Mouse (Mus musculus): ENCODE data around the gene Phf11d.
A peak's percentile ranks its signal among the peaks of the same experiment; 100 is the strongest.
"Not testable (repeated sequence)": the region's sequence is repeated elsewhere in the genome, so short reads cannot be mapped to it uniquely, and the experiment has no call there.

Gene Phf11d

DNA sequence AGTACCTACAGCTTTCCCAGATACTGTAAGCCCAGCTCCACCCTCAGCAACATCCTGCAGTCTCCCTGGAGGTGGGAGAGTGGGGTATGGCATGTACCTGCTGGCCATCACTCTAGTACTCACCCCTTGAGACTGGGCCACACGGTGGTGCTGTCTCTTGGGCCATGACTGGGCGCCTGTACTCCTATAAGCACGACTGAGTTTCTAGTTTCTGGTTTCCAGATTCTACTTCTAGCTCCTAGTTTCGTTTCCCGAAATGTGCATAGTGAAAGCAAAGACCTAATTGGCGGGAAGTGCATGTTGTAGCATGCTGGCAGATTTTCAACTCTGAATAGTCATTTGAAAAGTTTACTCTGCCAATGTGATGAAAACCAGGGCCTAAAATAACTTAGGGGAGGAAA, at the start of gene Phf11d:
TSS of gene Phf11d (minus strand) at position 227 of the 401 bp plus-strand sequence.
- no peak for DNase-seq

DNA sequence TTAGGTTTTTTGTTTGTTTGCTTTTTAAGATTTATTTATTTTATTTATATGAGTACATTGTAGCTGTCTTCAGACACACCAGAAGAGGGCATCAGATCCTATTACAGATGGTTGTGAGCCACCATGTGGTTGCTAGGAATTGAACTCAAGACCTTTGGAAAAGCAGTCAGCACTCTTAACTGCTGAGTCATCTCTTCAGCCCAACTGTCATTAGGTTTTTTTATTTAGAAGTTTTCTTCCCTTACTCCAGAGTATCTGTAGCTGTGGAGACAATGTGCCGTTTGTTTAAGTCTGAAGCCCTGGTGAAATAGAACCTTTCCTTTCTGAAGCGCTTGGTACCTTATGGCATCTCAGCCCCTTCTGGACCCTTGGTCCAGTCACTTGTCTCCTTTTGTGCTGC, 49.7 kb upstream of the Phf11d start:
- not testable (repeated sequence) for DNase-seq

DNA sequence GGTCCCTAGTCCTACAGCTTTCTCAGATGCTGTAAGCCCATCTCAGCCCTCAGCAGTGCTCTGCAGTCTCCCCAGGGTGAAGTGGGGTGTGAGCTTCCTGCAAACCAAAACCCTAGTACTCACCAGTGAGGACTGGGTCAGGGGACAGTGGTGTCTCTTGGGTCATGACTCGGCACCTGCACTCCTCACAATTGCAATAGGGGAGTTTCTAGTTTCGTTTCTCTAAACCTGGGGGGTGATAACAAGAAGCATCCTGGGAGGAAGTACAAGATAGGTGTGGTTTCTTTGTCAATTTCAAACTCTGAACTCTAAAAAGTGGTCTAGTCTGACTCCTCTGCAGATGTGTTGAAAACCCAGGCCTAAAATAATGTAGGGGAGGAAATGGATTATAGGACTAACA, 31.7 kb upstream of the Phf11d start:
- DNase-seq = no peak

DNA sequence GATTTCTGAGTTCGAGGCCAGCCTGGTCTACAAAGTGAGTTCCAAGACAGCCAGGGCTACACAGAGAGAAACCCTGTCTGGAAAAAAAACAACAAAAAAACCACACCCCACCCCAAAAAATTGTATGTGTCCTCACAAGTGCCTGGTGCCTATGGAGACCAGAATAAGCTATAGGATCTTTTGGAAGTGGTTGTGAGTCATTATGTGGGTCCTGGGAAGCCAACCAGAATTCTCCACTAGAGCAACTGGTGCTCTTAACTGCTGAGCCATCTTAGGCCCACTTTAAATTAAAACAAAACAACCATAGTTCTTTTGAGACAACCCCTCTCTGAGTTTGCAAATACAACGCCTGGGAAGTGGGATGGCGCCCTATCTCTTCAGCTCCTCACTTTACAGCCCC, 30.0 kb upstream of the Phf11d start, which contains the start of gene Phf11c:
TSS of gene Phf11c (minus strand) at position 101 of the 400 bp plus-strand sequence.
- DNase-seq = no peak

DNA sequence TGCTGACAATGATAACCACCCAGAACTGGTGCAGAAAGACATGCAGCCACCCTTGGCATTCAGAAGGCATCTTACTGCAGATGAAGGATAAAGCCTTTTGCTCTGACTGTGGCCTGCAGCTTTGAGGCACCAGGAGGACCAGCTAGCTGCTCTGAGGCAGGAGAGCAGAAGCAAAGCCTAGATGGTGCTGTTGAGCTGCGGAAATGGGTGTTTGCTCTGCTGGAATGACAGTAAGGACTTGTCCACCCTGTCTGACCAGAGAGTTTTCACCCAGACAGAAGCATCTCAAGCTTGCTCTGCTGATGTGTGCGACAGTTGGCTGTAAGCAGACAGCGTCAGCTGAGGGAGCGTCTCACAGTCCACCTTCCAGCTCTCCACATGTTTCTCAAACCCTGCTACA, 24.9 kb upstream of the Phf11d start:
- peak; percentile 5 to 13 for DNase-seq

DNA sequence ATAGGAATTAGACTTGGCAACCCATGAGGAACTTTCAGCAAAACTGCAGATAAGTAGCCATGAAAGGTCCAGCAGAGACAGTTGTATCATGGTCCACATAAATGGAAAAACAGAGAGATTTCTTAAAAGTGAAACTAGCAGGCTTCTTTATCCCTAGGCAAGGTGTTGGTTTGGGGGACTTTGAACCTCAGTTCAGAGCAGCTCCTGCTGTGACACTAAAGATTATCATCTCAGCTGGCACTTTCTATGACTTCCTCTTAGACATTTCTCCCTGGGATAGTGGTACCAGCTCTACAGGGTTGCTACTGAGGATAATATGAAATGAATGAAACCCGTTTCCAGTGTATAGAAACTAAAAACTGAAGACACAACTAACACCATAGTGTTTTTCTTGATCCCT, 24.3 kb upstream of the Phf11d start:
- no peak for DNase-seq

DNA sequence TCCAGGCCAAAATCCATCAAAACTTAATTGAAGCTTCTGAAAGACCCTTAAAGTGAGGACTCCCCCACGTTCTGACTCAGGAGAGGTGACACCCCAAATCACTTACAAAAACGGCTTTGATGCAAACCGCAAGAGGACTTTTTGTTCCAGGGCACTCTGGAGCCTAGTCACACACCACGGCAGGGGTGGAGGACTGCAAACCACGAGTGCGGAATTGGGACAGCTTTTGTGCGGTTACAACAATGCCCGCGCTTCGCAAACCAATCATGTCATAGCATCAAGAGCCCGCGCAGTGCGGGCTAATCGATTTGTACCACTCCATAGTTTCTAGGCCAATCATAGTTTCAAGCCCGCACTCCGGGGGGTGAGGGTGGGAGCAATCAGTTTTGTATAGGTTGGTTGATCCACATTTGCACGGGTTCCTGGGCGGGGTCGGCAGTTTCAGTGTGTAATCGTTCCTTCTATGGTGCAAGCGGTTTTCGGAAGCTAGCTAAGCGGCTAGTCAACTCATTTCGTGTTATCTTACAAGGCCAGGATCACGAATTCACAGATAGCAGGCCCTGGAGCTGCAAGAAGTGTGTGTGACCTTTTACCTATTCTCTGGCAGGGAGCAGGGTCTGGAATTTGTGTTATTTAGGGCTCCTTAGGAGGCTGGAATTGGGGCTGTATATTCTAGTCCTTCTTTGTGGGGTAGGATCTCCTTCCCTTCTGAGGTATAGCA, 5.2 kb upstream of the Phf11d start:
- DNase-seq = no peak

DNA sequence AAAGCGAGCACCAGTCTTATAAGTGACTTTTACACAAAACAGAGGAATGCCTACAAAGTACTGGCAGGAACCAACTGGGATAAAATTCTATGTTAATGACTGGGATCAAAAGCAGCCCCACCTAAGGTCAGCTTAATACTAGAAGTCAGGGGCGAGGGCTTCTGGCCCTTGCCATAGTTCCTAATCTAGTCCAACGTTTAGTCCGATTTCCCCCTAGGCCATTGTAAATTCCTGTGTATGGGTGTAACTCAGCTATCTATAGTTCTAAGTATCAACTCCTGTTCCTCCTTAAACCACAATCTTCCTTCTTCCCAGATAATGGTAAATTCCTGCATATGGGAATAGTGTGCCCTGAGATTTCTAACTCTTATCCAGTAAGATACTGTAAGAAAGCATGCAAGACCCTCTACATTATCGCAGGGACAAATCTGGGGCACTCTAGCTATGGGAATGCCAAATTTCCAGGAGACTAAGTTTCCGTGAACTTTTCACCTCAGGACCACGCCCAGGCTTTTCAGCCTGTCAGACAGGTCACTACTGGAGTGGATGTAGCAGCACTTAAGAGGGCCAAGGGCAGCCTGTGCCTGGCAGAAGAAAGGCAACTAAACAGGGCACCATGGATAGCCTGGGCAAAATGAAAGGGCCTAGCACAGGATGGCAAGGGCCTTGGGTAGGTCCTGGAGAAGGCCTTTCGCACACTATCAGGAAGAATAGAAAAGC, 1.3 kb upstream of the Phf11d start:
- DNase-seq = no peak

DNA sequence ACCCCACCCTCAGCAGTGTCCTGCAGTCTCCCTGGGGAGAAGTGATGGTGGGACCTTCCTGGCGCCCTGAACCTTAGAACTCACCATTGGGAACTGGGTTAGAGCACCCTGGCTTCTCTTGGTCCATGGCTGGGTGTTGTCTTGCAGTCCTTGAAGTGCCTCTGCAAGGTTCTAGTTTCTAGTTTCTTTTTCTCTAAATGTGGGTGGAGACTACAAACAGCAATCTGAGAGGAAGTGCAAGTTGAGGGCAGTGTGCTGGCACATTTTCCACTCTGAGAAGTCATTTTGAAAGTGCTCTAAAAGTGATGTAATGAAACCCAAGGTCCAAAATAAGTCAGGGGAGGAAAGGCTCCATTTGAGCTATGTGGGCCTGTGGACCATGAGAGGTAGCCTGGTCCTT, 24.1 kb downstream of the Phf11d start, which contains the start of gene Phf11b:
TSS of gene Phf11b (minus strand) at position 163 of the 400 bp plus-strand sequence.
- not testable (repeated sequence) for DNase-seq

DNA sequence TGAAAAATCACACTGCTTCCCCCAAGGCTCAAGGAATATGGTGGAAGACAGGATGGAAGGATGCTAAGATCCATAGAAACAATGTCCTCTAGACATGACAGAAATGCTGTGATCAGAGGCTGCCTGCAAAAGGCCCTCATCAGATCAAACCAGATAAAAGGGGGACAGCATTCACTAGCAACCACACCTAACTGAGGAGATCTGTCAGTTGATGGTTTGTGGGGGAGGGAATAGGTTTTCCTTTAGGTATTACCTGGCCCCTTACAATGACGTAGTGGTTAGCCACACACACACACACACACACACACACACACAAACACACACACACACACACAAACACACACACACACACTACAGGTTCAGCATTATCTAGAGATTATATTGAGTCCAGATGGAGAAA, 25.7 kb downstream of the Phf11d start:
- no peak for DNase-seq

DNA sequence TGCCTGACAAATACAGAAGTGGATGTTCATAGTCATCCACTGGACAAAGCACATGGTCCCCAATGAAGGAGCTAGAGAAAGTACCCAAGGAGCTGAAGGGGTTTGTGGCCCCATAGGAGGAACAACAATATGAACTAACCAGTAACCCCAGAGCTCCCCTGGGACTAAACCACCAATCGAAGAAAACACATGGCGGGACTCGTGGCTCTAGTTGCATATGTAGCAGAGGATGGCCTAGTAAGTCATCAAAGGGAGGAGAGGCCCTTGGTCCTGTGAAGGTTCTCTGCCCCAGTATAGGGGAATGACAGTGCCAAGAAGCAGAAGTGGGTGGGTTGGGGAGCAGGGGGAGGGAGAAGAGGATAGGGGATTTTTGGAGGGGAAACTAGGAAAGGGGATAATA, 29.2 kb downstream of the Phf11d start:
- not testable (repeated sequence) for DNase-seq

DNA sequence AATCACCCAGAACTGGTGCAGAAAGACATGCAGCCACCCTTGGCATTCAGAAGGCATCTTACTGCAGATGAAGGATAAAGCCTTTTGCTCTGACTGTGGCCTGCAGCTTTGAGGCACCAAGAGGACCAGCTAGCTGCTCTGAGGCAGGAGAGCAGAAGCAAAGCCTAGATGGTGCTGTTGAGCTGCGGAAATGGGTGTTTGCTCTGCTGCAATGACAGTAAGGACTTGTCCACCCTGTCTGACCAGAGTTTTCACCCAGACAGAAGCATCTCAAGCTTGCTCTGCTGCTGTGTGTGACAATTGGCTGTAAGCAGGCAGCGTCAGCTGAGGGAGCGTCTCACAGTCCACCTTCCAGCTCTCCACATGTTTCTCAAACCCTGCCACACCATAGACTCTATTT, 34.8 kb downstream of the Phf11d start:
- DNase-seq = peak; percentile 20 to 32

DNA sequence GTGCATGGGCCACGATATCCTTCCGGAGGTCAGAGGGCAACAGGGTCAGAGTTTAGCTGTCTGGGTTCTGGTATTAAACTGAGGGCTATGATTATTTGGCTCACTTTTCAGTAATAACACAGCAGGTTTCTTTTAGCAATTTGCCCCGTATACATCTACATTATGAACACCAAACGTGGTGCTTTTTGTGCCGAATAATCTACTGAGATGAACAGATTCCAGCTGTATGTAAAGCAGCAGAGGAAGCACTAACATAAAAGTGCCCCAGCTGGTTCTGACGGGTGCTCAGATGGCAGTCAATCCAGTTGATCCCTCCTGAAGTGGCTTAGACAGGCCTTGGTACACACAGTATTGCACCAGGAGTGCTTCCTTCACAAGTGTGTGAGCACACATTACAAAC, 45.3 kb downstream of the Phf11d start:
- not testable (repeated sequence) for DNase-seq

DNA sequence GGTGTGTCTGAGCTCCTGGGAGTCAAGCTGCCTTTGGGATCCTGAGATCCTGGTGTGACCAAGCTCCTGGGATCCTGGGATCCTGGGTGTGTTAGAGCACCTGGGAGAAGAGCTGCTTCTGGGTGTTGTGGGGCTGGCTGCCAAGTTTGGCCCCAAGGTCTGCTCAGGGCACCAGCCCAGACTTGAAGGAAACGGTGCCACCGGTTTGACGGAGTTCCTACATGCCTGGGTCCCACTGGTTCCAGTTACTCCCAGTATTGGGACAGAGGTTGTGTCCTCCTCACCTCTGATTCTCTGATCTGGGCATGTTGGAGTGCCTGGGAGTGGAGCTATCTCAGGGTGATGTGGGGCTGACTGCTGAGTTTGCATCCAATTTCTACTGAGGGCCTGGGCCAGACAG, 46.2 kb downstream of the Phf11d start:
- DNase-seq = not testable (repeated sequence)

Data from cerebellum, postnatal 14 days (tissue).